Mouse (Mus musculus) CH12.LX (cell line): ENCODE measurements around the gene Lrrc10. TPM values are rescaled to one million over a fixed set of nuclear protein-coding genes. Genes with fewer than 3 reads are reported as not detected.

Source experiments
- DNase-seq: peaks from one replicate; pipeline ENCODE4 v3.0.0-alpha.2; 2013; ENCODE audit errors: extremely low read depth
- H3K27ac ChIP-seq: 2 replicates; pipeline ENCODE4 v1.5.1; 2012; ENCODE audit warnings: low read depth, mild to moderate bottlenecking, control low read depth, moderate library complexity; ENCODE audit not compliant: insufficient read depth
- H3K27me3 ChIP-seq: replicated peaks from 2 replicates; pipeline ENCODE3; 2012; ENCODE audit warnings: inconsistent platforms
- H3K36me3 ChIP-seq, 2 experiments: replicated peaks in 1 of 2; 2 replicates each; pipeline versions ENCODE3 to v1.6.1; 2012; ENCODE audit warnings: inconsistent platforms in 1 of 2, low read length in 1 of 2, mild to moderate bottlenecking in 1 of 2, mixed read lengths in 1 of 2, moderate library complexity in 1 of 2; ENCODE audit not compliant: control insufficient read depth in 1 of 2, insufficient read depth in 1 of 2
- H3K4me1 ChIP-seq, 2 experiments: 2 replicates each; pipeline ENCODE4 v1.6.1; 2012; ENCODE audit warnings: inconsistent platforms in 1 of 2, moderate library complexity in 1 of 2; ENCODE audit not compliant: insufficient read depth in 2 of 2, control insufficient read depth in 1 of 2
- H3K4me2 ChIP-seq: 2 replicates; pipeline ENCODE4 v1.6.1; 2012; ENCODE audit warnings: low read depth, mild to moderate bottlenecking, control low read depth; ENCODE audit not compliant: poor library complexity, insufficient read depth, severe bottlenecking
- H3K4me3 ChIP-seq, 3 experiments: fragments of 150-350 bp in 1 of 3; sonication (generic) in 1 of 3; replicated peaks in 1 of 3; 2 replicates each; pipeline versions ENCODE3 to v1.5.1; 2011 to 2012; ENCODE audit warnings: low read depth in 2 of 3, low read length in 2 of 3, mild to moderate bottlenecking in 2 of 3, moderate library complexity in 2 of 3, control low read depth in 1 of 3, improper control_type of control experiment in 1 of 3, inconsistent platforms in 1 of 3, mixed read lengths in 1 of 3; ENCODE audit not compliant: poor library complexity in 1 of 3
- H3K79me2 ChIP-seq: replicated peaks from 2 replicates; pipeline ENCODE4 v1.6.1; 2012; ENCODE audit warnings: mild to moderate bottlenecking, moderate library complexity; ENCODE audit not compliant: control insufficient read depth, poor library complexity, insufficient read depth, severe bottlenecking; ENCODE audit errors: extremely low read depth
- H3K9ac ChIP-seq: 2 replicates; pipeline ENCODE4 v1.6.1; 2012; ENCODE audit warnings: low read depth, mild to moderate bottlenecking, control low read depth, moderate library complexity; ENCODE audit not compliant: insufficient read depth
- H3K9me3 ChIP-seq: replicated peaks from 2 replicates; pipeline ENCODE3; 2012; ENCODE audit warnings: low read length, inconsistent platforms, mixed read lengths
- BHLHE40 ChIP-seq: IDR thresholded peaks from 2 replicates; pipeline ENCODE4 v1.6.1; 2011; ENCODE audit warnings: mild to moderate bottlenecking, low read depth, low read length, improper control_type of control experiment
- CHD1 ChIP-seq: IDR thresholded peaks from 2 replicates; pipeline ENCODE4 v1.6.1; 2012; ENCODE audit warnings: low read depth, low read length, improper control_type of control experiment, inconsistent platforms
- CTCF ChIP-seq, 2 experiments: IDR thresholded peaks in 1 of 2; conservative IDR thresholded peaks in 1 of 2; 2 replicates each; pipeline ENCODE4 v1.5.1; 2011 to 2012; ENCODE audit warnings: low read depth in 2 of 2, low read length in 2 of 2, improper control_type of control experiment in 1 of 2, inconsistent platforms in 1 of 2, mild to moderate bottlenecking in 1 of 2, moderate library complexity in 1 of 2
- ETS1 ChIP-seq: conservative IDR thresholded peaks from 2 replicates; pipeline ENCODE4 v1.6.1; 2012; ENCODE audit warnings: low read depth, mild to moderate bottlenecking, inconsistent platforms, low read length, improper control_type of control experiment, moderate library complexity
- IRF4 ChIP-seq: IDR thresholded peaks from 2 replicates; pipeline ENCODE4 v1.6.1; 2014; ENCODE audit warnings: low read depth, mild to moderate bottlenecking, inconsistent platforms, low read length, improper control_type of control experiment
- JUND ChIP-seq: conservative IDR thresholded peaks from 2 replicates; pipeline ENCODE4 v1.6.1; 2011; ENCODE audit warnings: low read depth, low read length, improper control_type of control experiment
- MAFK ChIP-seq: IDR thresholded peaks from 2 replicates; pipeline ENCODE4 v1.6.1; 2011; ENCODE audit warnings: low read length, improper control_type of control experiment; ENCODE audit not compliant: insufficient replicate concordance
- MAX ChIP-seq: IDR thresholded peaks from 2 replicates; pipeline ENCODE4 v1.6.1; 2011; ENCODE audit warnings: low read length, improper control_type of control experiment
- MXI1 ChIP-seq: IDR thresholded peaks from 2 replicates; pipeline ENCODE4 v1.6.1; 2011; ENCODE audit warnings: mild to moderate bottlenecking, low read depth, low read length, improper control_type of control experiment
- MYC ChIP-seq: IDR thresholded peaks from 2 replicates; pipeline ENCODE4 v1.6.1; 2011; ENCODE audit warnings: low read depth, mild to moderate bottlenecking, improper control_type of control experiment, low read length
- POLR2A ChIP-seq: IDR thresholded peaks from 2 replicates; pipeline ENCODE4 v1.6.1; 2011; ENCODE audit warnings: low read depth, mild to moderate bottlenecking, improper control_type of control experiment, low read length
- RAD21 ChIP-seq: IDR thresholded peaks from 2 replicates; pipeline ENCODE4 v1.6.1; 2011; ENCODE audit warnings: low read depth, mild to moderate bottlenecking, low read length, improper control_type of control experiment, moderate library complexity
- RCOR1 ChIP-seq: conservative IDR thresholded peaks from 2 replicates; pipeline ENCODE4 v1.6.1; 2012; ENCODE audit warnings: low read depth, mild to moderate bottlenecking, inconsistent platforms, low read length, improper control_type of control experiment
- SIN3A ChIP-seq: IDR thresholded peaks from 2 replicates; pipeline ENCODE4 v1.6.1; 2012; ENCODE audit warnings: low read length, improper control_type of control experiment, inconsistent platforms
- SMC3 ChIP-seq: IDR thresholded peaks from 2 replicates; pipeline ENCODE4 v1.6.1; 2011; ENCODE audit warnings: low read depth, low read length, improper control_type of control experiment
- ZKSCAN1 ChIP-seq: IDR thresholded peaks from 2 replicates; pipeline ENCODE4 v1.6.1; 2012; ENCODE audit warnings: low read depth, inconsistent platforms, low read length, improper control_type of control experiment, borderline replicate concordance
- ZMIZ1 ChIP-seq: IDR thresholded peaks from 2 replicates; pipeline ENCODE4 v1.6.1; 2012; ENCODE audit warnings: low read depth, mild to moderate bottlenecking, inconsistent platforms, low read length, improper control_type of control experiment
- ZNF384 ChIP-seq: IDR thresholded peaks from 2 replicates; pipeline ENCODE4 v1.6.1; 2012; ENCODE audit warnings: low read depth, low read length, improper control_type of control experiment, inconsistent platforms
- dilution Hi-C: fragments of 300-500 bp; cut with MboI; formaldehyde crosslinking; loops from 2 replicates; pipeline ENCODE4 v1.14.3; 2020; ENCODE audit warnings: low sequenced_read_pairs; ENCODE audit not compliant: extremely low pct_unique_long_range_greater_than_20kb, extremely low pct_ligation_motif_present
- in situ Hi-C: fragments of 300-500 bp; cut with MboI; formaldehyde crosslinking; loops from 3 replicates; pipeline ENCODE4 v1.14.3; 2019; ENCODE audit warnings: low sequenced_read_pairs, low pct_ligation_motif_present, low pct_unique_long_range_greater_than_20kb, mixed read lengths
- polyA plus RNA-seq: library from polyadenylated mRNA; unstranded; fragments of >175 nt; gene quantifications from 2 replicates; pipeline ENCODE4 v1.2.1, GENCODE M21; 2012; ENCODE audit warnings: low read depth; ENCODE audit not compliant: insufficient read length
- total RNA-seq, 2 experiments: library from RNA; depleted of rRNA; stranded (reverse); fragments of 300-350 nt in 1 of 2; fragments of >200 nt in 1 of 2; gene quantifications; 2 replicates each; pipeline ENCODE4 v1.2.3; 2012 to 2014

Gene Lrrc10
- total and polyA plus RNA-seq, 3 experiments, result not detected

GRCm38 (mm10) chr10:117078284-117078683 lies 33.1 kb downstream of the Lrrc10 start:
- no peak overlapping the region for H3K27ac ChIP-seq
- dilution Hi-C loops, result no loop called here
- peaks cover 46 to 66% of the 10 kb centered on the region in 2 experiments for H3K36me3 ChIP-seq
- H3K27me3 ChIP-seq, result no peaks in the 10 kb centered on the region
- in situ Hi-C loops, result no loop called here
- H3K4me3 ChIP-seq, result no peak overlapping the region
- peaks cover 3 to 16% of the 10 kb centered on the region in 2 experiments for H3K4me1 ChIP-seq
- H3K79me2 ChIP-seq, result no peaks in the 10 kb centered on the region
- no peaks in the 10 kb centered on the region for H3K9me3 ChIP-seq
- H3K9ac ChIP-seq, result no peak overlapping the region
- H3K4me2 ChIP-seq, result no peak overlapping the region
- peak; percentile 68 for DNase-seq
- TF ChIP-seq CTCF (conservative IDR thresholded peaks at IDR 0.05 in 1 of 2, IDR thresholded peaks at IDR 0.05 in 1 of 2; ENCODE audit: low read depth in 2 of 2, low read length in 2 of 2) (peak; percentile 49 to 75), ZKSCAN1 (no peak), MAFK (no peak), SIN3A (peak; percentile 45; the same call in 1 of the 2 replicates), SMC3 (peak; percentile 36), POLR2A (no peak), RAD21 (peak; percentile 28), IRF4 (no peak), CHD1 (no peak), MXI1 (peak; percentile 78), MAX (peak; percentile 58; the same call in 1 of the 2 replicates), MYC (peak; percentile 91)

- H3K4me3 ChIP-seq, result peak overlapping the region in 1 of 3 experiments; percentile 7
- no peaks in the 10 kb centered on the region for H3K79me2 ChIP-seq
- no peaks in the 10 kb centered on the region for H3K27me3 ChIP-seq
- no peaks in the 10 kb centered on the region for H3K9me3 ChIP-seq
- H3K27ac ChIP-seq, result peak overlapping the region; percentile 92; the same call in 1 of the 2 replicates
- in situ Hi-C loops (no loop called here), dilution Hi-C loops (no loop called here)
- peak; percentile 74 for DNase-seq
- TF ChIP-seq POLR2A (no peak), ZKSCAN1 (no peak), ZNF384 (peak; percentile 98), MYC (peak; percentile 88), MXI1 (peak; percentile 55; the same call in 1 of the 2 replicates), BHLHE40 (peak; percentile 75), RCOR1 (no peak), JUND (no peak), MAX (0 out of 2 replicates have a peak, but pooled peaks have one; percentile 59), ZMIZ1 (no peak), ETS1 (peak; percentile 69)
- peak overlapping the region; percentile 87; the same call in 1 of the 2 replicates for H3K4me2 ChIP-seq
- peak overlapping the region; percentile 16; the same call in 1 of the 2 replicates for H3K9ac ChIP-seq
- H3K36me3 ChIP-seq, result peaks cover 36 to 65% of the 10 kb centered on the region in 2 experiments
- peaks cover 3 to 20% of the 10 kb centered on the region in 2 experiments for H3K4me1 ChIP-seq
These were observed 36.2 kb downstream of the Lrrc10 start for GRCm38 (mm10) chr10:117081326-117081725.
